Mouse (Mus musculus): Measurements from ENCODE around the gene Oas1h.

DNA sequence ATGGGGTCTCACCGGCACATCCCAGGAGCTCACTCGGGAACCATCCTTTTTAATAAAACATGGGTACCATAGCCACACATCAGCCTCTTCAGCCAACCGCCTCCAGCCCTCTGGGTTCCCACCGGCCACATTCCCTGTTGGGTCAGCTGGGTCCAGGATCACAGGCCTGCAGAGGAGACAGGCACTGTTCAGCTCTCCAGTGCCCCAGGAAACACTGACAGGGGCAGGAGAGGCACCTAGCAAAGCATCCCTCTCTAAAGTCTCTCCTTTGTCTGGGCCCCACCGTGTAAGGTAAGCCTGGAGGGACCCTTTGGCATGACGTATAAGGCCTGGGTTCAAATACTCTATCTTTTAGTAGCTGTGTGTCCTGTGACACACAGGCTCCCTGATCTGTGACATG is 37.1 kb downstream of the Oas1h start:
- TF ChIP-seq EP300 (IDR thresholded peaks at IDR 0.05; ENCODE audit: low read depth) (no peak), CTCF (IDR thresholded peaks at IDR 0.05; ENCODE audit: low read depth) (no peak)

All from liver, postnatal 0 days (tissue).